Mouse (Mus musculus) monocyte, adult 5-6 weeks (primary cell): ENCODE results near the gene Ate1. TPM values are rescaled to one million over a fixed set of nuclear protein-coding genes. Genes with fewer than 3 reads are reported as not detected.

Source experiments
- ATAC-seq: fragments of 153-309, 156-312 bp; replicated peaks from 2 replicates; pipeline ENCODE4 v1.8.0; 2017; ENCODE audit warnings: mild to moderate bottlenecking; ENCODE audit not compliant: low TSS enrichment, insufficient number of reproducible peaks, severe bottlenecking, poor library complexity, low FRiP score
- total RNA-seq: library from RNA; stranded (forward); fragments of 200-1000, 200-491, 200-594 nt; gene quantifications from 3 replicates; pipeline ENCODE4 v1.2.3, GENCODE M21; 2017

Ate1 gene
- total RNA-seq, 1 experiment from 2014 or later = 54.3 TPM

- ATAC-seq = no peak
Observed at GRCm38 (mm10) chr7:130368036-130368826, 151.9 kb downstream of the Ate1 start.

DNA sequence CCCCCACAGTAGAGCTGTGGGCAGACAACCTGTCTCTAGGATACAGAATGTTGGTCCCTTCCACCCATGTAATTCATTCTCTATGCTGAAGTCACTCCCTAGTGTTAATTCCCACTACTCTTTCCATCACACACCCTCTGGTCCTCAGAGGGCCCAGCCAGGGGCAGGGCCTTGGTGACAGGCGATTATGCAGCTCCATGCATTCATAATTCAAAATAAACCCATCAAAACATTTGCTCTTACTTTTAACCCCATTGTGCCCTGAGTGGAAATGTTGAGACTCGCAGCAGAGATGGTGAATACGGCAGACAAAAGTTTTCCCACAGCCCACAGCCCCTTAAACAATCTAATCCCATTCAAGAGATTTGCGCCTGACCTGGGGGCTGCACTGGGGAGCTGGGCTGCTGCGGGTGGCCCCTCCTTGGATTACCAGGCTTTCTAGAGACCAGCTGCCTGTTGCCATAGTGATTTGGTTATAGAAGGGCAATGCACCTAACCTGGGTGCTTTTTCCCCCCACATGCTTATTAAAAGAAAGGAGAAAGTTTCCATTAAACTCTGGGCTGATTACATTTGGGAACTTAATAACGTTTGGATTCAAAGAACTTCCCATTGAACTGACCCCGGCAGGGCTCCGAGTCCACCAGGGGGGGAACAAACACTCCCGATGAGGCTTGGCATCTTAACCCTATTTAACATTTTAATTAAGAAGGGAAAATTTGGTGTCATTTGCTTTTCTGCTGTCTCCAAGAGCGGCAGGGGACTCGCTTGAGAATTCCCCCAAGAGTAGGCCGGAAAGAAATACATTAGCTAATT lies 152.7 kb downstream of the Ate1 start:
- ATAC-seq = no peak

GRCm38 (mm10) chr7:130365711-130366110 lies 154.5 kb downstream of the Ate1 start:
- ATAC-seq = no peak

Other genes starting within 250 kb of the Ate1 start
- gene Nsmce4a, start 52.7 kb upstream of the Ate1 start, total RNA-seq = 155 to 185 TPM (median 183 TPM) in 3 replicates
- gene Tacc2, start 57.1 kb upstream of the Ate1 start, total RNA-seq = 0.43 to 1.5 TPM in 2 of 3 replicates, not detected in the other